Mouse (Mus musculus): ENCODE data around the gene Rnf17.

Rnf17 gene

DNA sequence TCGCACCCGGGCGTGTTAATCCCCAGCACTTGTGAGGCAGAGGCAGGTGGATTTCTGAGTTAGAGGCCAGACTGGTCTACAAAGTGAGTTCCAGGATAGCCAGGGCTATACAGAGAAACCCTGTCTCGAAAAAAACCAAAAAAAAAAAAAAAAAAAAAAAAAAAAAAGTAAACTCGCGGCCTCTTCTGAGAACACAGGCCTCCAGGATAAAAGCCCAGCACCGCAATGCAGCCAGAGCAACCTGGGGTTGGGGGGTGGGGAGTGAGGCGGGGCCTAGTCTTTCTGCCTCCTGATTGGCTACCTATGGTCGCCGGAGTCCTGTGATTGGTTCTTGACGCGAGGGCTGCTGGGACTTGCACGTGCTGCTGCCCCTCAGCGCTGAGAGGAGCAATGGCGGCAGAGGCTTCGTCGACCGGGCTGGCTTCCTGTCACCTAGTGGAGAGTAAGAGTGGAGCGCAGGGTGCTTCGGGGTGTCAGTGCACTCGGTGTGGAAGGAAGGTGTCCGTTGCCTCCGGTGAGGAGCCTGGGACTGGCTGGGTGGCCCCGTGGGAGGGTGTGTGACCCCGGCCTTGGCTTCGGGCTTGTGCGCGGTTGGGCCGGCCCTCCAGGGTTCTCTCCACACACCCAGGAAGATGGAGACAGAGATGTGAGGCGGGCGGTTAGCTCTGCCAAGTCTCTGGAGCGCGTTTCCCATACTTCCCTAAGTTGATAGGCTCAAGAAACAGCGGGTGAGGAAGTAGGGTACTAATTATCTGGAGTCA, at the start of gene Rnf17:
Rnf17 (plus strand) TSS at position 271 of the 761 bp plus-strand sequence.
- in situ Hi-C loops (cut with MboI, MseI), result no loop called here

DNA sequence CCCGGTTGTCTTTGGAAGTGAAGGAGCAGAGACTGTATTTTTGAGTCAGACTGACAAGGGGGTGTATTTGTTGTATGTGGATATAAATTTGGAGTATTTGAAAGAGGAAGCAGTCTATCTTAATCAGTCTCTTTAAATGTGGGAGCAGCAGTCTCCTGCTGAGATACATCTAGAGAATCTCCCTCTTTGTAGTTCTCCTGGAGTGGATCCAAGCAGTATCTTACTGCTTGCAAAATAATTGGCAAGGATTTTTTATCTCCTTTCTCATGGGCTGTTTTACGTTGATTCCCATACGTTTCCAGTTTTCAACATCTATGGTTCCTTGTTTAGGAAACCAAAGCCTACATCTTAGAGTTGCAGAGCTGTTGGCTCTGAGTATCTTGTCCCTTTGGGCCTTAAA, 47.6 kb upstream of the Rnf17 start:
- in situ Hi-C loops (cut with MboI, MseI), result loop anchor here (5.0 to 10.0 kb wide), 2 partner anchors 148 to 1380 kb away; partner anchors contain the start of gene Gm17428

DNA sequence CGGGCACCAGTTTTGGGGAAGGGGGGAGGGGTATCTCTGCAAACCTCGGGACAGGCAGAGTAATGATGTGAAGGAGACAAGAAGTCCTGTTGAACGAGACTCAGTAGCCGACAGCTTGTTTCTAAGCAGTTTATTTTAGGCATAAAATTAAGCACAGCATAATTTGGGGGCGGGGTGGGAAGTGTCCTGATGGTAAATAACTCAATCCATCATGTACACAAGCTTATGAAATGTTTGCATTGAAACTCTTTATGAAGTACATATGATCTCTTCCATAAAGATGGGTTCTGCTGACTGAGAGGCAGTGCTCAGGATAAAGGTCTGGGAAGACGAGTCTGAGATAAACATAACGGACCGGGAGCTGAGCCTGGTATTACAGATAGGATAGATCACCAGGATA, 47.0 kb upstream of the Rnf17 start:
- in situ Hi-C loops (cut with MboI, MseI), result loop anchor here (5.0 to 10.0 kb wide), 2 partner anchors 148 to 1381 kb away; partner anchors contain the start of gene Gm17428

- in situ Hi-C loops (cut with MboI, MseI), result loop anchor here (5.0 to 10.0 kb wide), 2 partner anchors 149 to 1381 kb away; partner anchors contain the start of gene Gm17428
These were observed 46.2 kb upstream of the Rnf17 start for GRCm38 (mm10) chr14:56356196-56356595.

- in situ Hi-C loops (cut with MboI, MseI), result loop anchor here (5.0 to 10.0 kb wide), 2 partner anchors 151 to 1384 kb away; partner anchors contain the start of gene Gm17428
These were observed 44.0 kb upstream of the Rnf17 start for GRCm38 (mm10) chr14:56358422-56358821.

GRCm38 (mm10) chr14:56359131-56359530, 43.2 kb upstream of the Rnf17 start:
- in situ Hi-C loops (cut with MboI, MseI), result loop anchor here (5.0 to 10.0 kb wide), 2 partner anchors 152 to 1384 kb away; partner anchors contain the start of gene Gm17428

GRCm38 (mm10) chr14:56364711-56365237, 37.6 kb upstream of the Rnf17 start, which contains the start of gene Atp12a:
Gene Atp12a (plus strand): TSS chr14:56365068.
- in situ Hi-C loops (cut with MboI, MseI), result no loop called here

GRCm38 (mm10) chr14:56365292-56365691, 37.1 kb upstream of the Rnf17 start:
- in situ Hi-C loops (cut with MboI, MseI), result no loop called here

DNA sequence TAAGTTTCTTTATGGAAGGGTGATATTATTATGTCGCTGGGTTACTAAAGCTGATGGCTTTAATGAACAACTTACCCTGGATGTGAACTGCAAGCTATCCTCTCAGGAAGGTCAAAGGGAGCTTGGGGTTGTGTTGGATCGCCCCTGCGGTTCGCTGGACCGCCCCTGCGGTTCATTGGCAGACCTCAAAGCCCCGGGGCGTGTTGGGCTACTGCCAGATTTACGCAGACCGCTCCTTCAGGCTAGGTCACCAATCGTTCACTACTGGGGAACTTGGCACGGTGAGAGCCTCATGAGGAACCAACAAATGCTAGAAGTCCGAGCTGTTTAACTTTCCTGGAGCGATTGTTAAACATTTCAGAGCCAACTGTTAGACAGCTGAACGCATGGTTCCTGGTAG, 35.7 kb upstream of the Rnf17 start:
- in situ Hi-C loops (cut with MboI, MseI), result no loop called here

GRCm38 (mm10) chr14:56368834-56369233, 33.5 kb upstream of the Rnf17 start:
- in situ Hi-C loops (cut with MboI, MseI), result no loop called here

DNA sequence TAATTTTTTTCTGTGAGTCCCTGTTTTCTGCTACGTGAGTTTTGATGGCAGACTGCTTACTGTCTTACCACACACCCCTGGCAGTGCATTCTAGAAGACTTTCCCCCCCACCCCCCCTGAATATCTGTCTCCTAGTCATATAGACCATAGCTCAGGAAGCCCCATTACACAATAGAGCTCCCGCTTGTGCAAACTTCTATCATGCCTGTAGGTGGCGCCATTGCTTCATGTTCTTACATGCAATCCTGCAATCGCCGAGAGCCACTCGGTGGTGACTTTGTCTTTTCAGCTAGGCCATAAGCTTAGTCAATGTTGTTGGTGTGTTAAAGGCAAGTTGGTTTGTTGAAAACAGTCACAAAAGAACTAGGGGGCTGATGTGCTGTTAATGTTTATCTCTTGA, 26.6 kb upstream of the Rnf17 start:
- in situ Hi-C loops (cut with MboI, MseI), result loop anchor here (5.0 kb wide), 1 partner anchor 92 kb away; no protein-coding TSS in a partner anchor

DNA sequence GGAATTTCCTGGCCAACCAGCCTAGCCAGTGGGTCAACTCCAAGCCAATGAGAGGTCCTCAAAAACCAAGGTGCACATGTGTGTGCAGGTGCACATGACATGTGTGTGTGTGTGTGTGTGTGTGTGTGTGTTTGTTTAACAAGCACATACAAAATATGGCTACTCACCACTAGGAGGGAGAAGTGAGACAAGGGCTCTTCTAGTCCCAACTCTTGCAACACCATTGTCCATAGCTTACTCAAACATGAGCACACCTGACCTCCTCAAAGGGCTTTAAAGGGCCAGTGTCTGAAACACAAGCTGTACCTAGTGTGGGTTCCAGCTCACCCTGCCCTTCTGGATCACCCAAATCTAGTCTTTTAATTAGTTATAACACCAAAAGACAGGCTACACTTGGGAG, 24.6 kb upstream of the Rnf17 start:
- in situ Hi-C loops (cut with MboI, MseI), result loop anchor here (5.0 kb wide), 1 partner anchor 90 kb away; no protein-coding TSS in a partner anchor

GRCm38 (mm10) chr14:56379336-56379735, 23.0 kb upstream of the Rnf17 start:
- in situ Hi-C loops (cut with MboI, MseI), result loop anchor here (5.0 kb wide), 1 partner anchor 88 kb away; no protein-coding TSS in a partner anchor

GRCm38 (mm10) chr14:56382366-56382765, 20.0 kb upstream of the Rnf17 start:
- in situ Hi-C loops (cut with MboI, MseI), result no loop called here

DNA sequence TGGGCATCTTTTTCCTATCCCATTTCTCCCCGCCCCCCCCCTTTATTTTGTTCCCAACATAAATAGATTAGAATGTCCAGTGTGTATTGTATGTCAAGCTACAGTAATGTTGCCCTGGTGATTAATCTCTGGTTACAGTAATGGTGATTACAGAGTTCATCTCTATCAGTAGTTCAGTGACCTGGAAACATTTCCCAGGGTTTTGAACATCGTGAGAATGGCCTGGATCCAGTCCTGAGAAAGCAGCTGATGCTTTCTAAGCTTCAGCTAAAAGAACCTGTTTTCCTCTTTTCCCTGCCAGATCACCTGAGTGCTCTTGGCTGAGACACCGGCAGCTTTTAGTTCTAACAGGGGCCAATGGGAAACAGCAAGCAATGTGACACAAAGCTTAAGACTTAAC, 12.1 kb upstream of the Rnf17 start:
- in situ Hi-C loops (cut with MboI, MseI), result no loop called here

DNA sequence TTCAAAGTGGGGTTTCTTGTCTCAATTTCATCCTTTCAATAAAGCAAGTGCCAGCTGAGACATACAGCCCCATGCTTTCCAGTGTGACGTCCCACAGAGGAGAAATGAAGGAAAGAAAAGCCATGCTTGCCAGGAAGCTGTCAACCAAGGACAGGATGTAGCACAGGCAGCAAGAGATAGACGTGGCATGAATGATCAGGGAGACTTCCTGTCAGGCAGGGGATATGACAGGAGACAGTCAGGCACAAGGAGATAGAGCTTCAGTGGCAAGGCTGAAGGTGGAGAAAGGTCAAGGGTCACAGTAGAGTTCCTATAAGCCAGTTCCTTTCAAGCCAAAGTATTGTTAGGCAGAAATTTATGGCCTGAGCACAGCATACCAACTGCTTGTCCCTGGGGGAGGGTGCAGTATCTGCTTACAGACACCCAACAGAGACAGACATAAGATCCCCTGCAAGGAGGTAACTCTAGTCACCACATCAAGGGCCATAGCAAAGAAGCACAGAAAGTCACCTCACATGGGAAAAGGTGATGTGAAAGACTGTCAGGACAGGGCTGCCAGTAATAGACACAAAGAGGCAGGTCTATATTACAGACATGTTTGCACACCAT, 8.6 kb upstream of the Rnf17 start:
- in situ Hi-C loops (cut with MboI, MseI), result no loop called here

DNA sequence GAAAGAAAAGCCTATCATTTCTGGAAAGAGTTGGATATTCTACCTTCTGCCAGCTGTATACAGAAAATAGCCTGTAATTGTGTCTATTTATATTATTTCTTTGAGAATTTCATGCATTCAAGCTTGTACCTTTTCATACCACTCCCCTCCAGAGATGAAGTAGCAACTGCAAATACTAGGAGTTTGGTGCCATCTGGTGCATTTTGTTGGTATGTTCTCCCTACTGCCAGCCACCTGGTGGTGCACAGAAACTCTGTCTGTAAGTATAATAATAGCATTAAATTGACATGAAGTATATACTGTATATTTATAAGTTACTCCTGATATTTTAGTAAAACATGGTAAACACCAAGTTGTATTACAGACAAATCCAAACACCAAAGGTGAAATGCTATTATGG, 4.4 kb upstream of the Rnf17 start:
- in situ Hi-C loops (cut with MboI, MseI), result no loop called here

GRCm38 (mm10) chr14:56403072-56403375, 643 bp downstream of the Rnf17 start:
- in situ Hi-C loops (cut with MboI, MseI), result no loop called here

GRCm38 (mm10) chr14:56462090-56462489, 59.7 kb downstream of the Rnf17 start:
- in situ Hi-C loops (cut with MboI, MseI), result no loop called here

DNA sequence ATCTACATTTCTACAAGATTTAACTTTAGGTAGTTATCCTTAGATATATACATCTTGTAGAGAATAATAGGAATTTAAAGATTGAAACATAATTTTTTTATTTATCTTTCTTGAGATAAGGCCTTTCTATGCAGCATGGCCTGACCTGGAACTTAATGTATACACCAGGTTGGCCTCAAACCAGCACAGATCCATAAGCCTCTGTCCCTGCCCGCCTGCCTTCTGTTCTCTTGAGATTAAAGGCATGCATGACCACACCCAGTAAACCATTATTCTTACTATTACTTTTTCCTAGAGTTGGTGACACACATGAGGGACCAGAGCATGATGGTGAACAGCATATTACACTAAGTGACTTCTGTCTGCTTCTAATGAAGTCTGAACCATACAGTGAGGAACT, 60.3 kb downstream of the Rnf17 start:
- in situ Hi-C loops (cut with MboI, MseI), result no loop called here

DNA sequence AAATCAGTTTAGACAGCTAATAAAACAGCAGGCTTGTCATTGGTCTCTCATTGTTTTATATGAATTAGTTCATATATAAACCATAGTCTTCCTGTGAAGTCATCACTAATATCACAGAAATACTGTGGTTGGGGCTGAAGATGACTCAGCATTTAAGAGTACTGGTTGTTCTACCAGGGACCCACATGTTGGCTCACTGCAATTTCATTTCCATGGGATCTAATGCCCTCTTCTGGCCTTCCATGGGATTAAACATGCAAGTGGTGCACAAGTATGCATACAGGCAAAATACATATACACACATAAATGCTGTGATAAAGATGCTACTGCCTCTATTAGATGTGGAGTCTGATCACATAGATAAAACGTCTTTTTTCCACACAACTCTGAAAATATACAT, 65.8 kb downstream of the Rnf17 start:
- in situ Hi-C loops (cut with MboI, MseI), result loop anchor here (5.0 kb wide), 1 partner anchor 91 kb away; no protein-coding TSS in a partner anchor

DNA sequence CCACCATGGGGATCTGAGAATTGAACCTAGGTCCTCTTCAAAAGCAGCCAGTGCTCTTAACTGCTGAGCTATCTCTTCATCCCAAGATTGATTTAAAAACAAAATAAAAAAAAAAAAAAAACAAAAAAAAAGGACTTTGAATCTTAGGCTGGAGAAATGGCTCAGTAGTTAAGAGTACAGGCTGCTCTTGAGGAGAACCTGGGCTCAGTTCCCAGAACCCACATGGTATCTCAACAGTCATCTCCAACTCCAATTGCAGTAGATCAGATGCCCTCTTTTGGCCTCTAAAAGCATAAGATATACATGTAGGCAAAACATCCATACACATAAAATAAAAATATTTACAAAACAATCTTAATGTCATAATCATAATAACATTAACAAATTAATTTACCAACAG, 87.4 kb downstream of the Rnf17 start:
- in situ Hi-C loops (cut with MboI, MseI), result no loop called here

Measured in regulatory T cell (primary cell).